Mouse (Mus musculus): ENCODE measurements around the gene 2810021J22Rik. TPM values are rescaled to one million over a fixed set of nuclear protein-coding genes. Genes with fewer than 3 reads are reported as not detected.

The 2810021J22Rik gene
- polyA plus RNA-seq, 1 experiment from 2014 or later: 3.3 TPM

- Histone ChIP-seq H3K27me3 (replicated peaks) (peaks cover 16% of the 10 kb centered on the region), H3K27ac (replicated peaks) (no peak within 1 kb of the TSS), H3K4me1 (peaks cover 14% of the 10 kb centered on the region), H3K4me3 (no peak within 1 kb of the TSS), H3K36me3 (no peaks in the 10 kb centered on the region), H3K9me3 (no peaks in the 10 kb centered on the region), H3K9ac (no peak within 1 kb of the TSS; the same call in 1 of the 2 replicates), H3K4me2 (no peak within 1 kb of the TSS)
- 72% methylated on average over 12 of the region's 12 CpGs for WGBS
- ATAC-seq (ENCODE audit: extremely low read depth, insufficient number of reproducible peaks, low FRiP score, low TSS enrichment): no peak
Measured at GRCm38 (mm10) chr11:58917745-58918366, 50.8 kb downstream of the 2810021J22Rik start, which contains the start of gene Btnl10. TSS of gene Btnl10 (plus strand) at chr11:58917908.

DNA sequence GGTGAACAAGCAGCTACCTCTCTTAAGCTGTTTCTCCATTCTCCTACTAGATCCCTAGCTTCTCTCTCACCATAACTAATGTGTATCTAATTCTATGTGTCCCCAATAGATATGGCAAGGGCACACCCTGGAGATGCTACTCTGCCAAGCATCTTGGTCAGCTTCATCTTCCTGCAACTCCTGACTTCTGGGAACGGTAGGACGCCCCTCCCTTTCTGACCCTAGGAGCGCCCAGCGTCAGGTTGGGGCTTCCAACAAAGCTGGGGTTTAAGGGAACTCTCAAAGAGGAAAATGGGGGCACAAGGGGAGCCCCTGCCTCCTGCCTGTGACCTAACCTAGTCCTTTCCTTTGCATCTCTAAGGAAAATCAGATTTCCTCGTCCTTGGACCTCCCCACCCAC lies 51.7 kb downstream of the 2810021J22Rik start:
- Histone ChIP-seq H3K27me3 (replicated peaks) (peaks cover 16% of the 10 kb centered on the region), H3K4me1 (peaks cover 14% of the 10 kb centered on the region), H3K9ac (no peak overlapping the region), H3K36me3 (no peaks in the 10 kb centered on the region), H3K27ac (replicated peaks) (no peak overlapping the region), H3K4me2 (no peak overlapping the region), H3K9me3 (no peaks in the 10 kb centered on the region), H3K4me3 (no peak overlapping the region)
- WGBS: 70% methylated on average over 5 of the region's 5 CpGs
- ATAC-seq (ENCODE audit: extremely low read depth, insufficient number of reproducible peaks, low FRiP score, low TSS enrichment): no peak

DNA sequence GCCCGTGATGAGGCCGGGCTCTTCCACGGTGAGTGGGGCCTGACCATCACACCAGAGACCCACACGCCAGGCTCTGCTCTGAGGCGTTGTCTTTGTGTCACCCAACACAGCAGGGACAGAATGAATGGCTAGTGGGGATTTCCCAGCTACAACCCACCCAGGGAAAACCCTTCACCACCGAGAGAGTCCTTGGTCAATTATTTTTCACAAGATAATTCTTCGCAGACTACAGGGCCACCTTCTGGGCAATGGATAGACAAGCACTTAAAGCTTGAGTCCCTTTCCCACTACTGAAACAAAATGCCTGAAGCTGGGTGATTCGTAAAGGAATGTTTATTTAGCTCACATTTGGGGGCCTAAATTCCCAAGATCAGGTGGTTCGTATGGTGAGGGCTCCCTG lies 55.4 kb downstream of the 2810021J22Rik start:
- Histone ChIP-seq H3K9me3 (no peaks in the 10 kb centered on the region), H3K36me3 (no peaks in the 10 kb centered on the region), H3K27me3 (replicated peaks) (peaks cover 7% of the 10 kb centered on the region; the same call in 1 of the 2 replicates), H3K4me2 (no peak overlapping the region), H3K9ac (no peak overlapping the region), H3K4me3 (no peak overlapping the region), H3K27ac (replicated peaks) (no peak overlapping the region), H3K4me1 (0 out of 2 replicates have a peak, but pooled peaks cover 3% of the 10 kb centered on the region)
- 78% methylated on average over 9 of the region's 9 CpGs for WGBS
- no peak for ATAC-seq (ENCODE audit: extremely low read depth, insufficient number of reproducible peaks, low FRiP score, low TSS enrichment)

GRCm38 (mm10) chr11:58926651-58927050 lies 59.6 kb downstream of the 2810021J22Rik start:
- Histone ChIP-seq H3K36me3 (peaks cover 9% of the 10 kb centered on the region), H3K9ac (no peak overlapping the region), H3K27ac (replicated peaks) (no peak overlapping the region), H3K9me3 (no peaks in the 10 kb centered on the region), H3K4me2 (no peak overlapping the region), H3K27me3 (replicated peaks) (0 out of 2 replicates have a peak, but pooled peaks cover 2% of the 10 kb centered on the region), H3K4me1 (peaks cover 12% of the 10 kb centered on the region), H3K4me3 (no peak overlapping the region)
- ATAC-seq (ENCODE audit: extremely low read depth, insufficient number of reproducible peaks, low FRiP score, low TSS enrichment): no peak
- 74% methylated on average over 2 of the region's 3 CpGs for WGBS

- Histone ChIP-seq H3K4me3 (no peak overlapping the region), H3K27ac (replicated peaks) (no peak overlapping the region), H3K27me3 (replicated peaks) (0 out of 2 replicates have a peak, but pooled peaks cover 2% of the 10 kb centered on the region), H3K4me1 (peaks cover 12% of the 10 kb centered on the region), H3K4me2 (no peak overlapping the region), H3K36me3 (peaks cover 13% of the 10 kb centered on the region), H3K9ac (no peak overlapping the region), H3K9me3 (no peaks in the 10 kb centered on the region)
- WGBS: 68% methylated on average over 2 of the region's 2 CpGs
- no peak for ATAC-seq (ENCODE audit: extremely low read depth, insufficient number of reproducible peaks, low FRiP score, low TSS enrichment)
Measured at GRCm38 (mm10) chr11:58927053-58927452, 60.0 kb downstream of the 2810021J22Rik start.

- Histone ChIP-seq H3K9ac (peak overlapping the region; percentile 63), H3K36me3 (peaks cover 23% of the 10 kb centered on the region), H3K27me3 (replicated peaks) (0 out of 2 replicates have a peak, but pooled peaks cover 2% of the 10 kb centered on the region), H3K4me2 (peak overlapping the region; percentile 63), H3K4me1 (peaks cover 12% of the 10 kb centered on the region), H3K9me3 (no peaks in the 10 kb centered on the region), H3K4me3 (peak overlapping the region; percentile 40), H3K27ac (replicated peaks) (peak overlapping the region; percentile 61)
- ATAC-seq (ENCODE audit: extremely low read depth, insufficient number of reproducible peaks, low FRiP score, low TSS enrichment): peak; percentile 24; the same call in 1 of the 2 replicates
- WGBS: 15% methylated on average over 20 of the region's 20 CpGs
Measured at GRCm38 (mm10) chr11:58927790-58928651, 61.0 kb downstream of the 2810021J22Rik start.

- Histone ChIP-seq H3K4me2 (no peak overlapping the region), H3K27me3 (replicated peaks) (0 out of 2 replicates have a peak, but pooled peaks cover 2% of the 10 kb centered on the region), H3K4me3 (no peak overlapping the region), H3K36me3 (peaks cover 33% of the 10 kb centered on the region), H3K9ac (no peak overlapping the region), H3K9me3 (no peaks in the 10 kb centered on the region), H3K4me1 (peaks cover 12% of the 10 kb centered on the region), H3K27ac (replicated peaks) (no peak overlapping the region)
- WGBS: 57% methylated on average over 4 of the region's 4 CpGs
- ATAC-seq (ENCODE audit: extremely low read depth, insufficient number of reproducible peaks, low FRiP score, low TSS enrichment): no peak
Measured at GRCm38 (mm10) chr11:58929055-58929454, 62.0 kb downstream of the 2810021J22Rik start.

DNA sequence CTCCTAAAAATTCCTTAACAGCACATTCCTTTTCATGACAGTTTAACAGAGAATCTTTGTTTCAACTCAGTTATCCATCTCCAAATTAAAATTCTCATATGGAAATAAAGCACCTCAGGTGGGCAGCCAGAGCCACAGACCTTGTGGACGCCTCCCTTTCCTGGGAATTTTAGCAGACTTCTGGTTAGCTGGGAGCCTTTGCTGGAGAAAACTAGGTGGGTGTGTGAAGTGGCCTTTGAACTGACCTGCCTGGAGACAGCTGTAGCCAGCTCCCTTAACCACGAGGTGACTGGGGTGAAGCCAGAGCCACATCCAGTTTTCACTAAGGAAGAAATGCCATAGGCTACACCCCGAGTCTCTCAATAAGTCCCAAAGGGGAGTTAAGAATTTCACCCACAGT lies 62.6 kb downstream of the 2810021J22Rik start:
- Histone ChIP-seq H3K4me2 (no peak overlapping the region), H3K27ac (replicated peaks) (no peak overlapping the region), H3K27me3 (replicated peaks) (0 out of 2 replicates have a peak, but pooled peaks cover 2% of the 10 kb centered on the region), H3K9me3 (no peaks in the 10 kb centered on the region), H3K36me3 (peaks cover 39% of the 10 kb centered on the region), H3K4me3 (no peak overlapping the region), H3K9ac (0 out of 2 replicates have a peak overlapping the region, but pooled peaks have one; percentile 1), H3K4me1 (peaks cover 12% of the 10 kb centered on the region)
- ATAC-seq (ENCODE audit: extremely low read depth, insufficient number of reproducible peaks, low FRiP score, low TSS enrichment): no peak
- WGBS: 59% methylated on average over 3 of the region's 3 CpGs

DNA sequence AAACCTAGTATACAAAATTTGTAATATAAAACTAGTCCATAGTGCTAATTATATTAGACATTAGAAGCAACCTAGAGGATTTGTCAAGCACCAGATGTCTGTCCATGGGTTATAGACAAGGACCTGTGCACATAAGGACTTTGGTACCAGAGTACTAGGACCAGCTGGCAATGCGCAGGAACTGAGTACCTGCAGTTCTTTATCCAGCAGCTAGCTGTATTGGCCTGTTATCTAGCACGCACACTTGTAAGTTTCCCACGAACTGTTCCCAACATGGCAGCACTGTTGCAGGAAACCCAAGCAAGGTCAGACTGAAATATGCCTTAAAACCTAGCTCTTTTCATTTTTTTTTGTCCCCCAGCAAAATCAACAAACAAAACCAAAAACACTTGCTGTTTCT lies 63.2 kb downstream of the 2810021J22Rik start:
- WGBS: 72% methylated on average over 3 of the region's 3 CpGs
- peaks cover 12% of the 10 kb centered on the region for H3K4me1 ChIP-seq
- no peak overlapping the region for H3K4me2 ChIP-seq
- no peak overlapping the region for H3K27ac ChIP-seq (replicated peaks)
- no peaks in the 10 kb centered on the region for H3K9me3 ChIP-seq
- H3K36me3 ChIP-seq: peaks cover 44% of the 10 kb centered on the region
- no peak overlapping the region for H3K9ac ChIP-seq
- no peak for ATAC-seq (ENCODE audit: extremely low read depth, insufficient number of reproducible peaks, low FRiP score, low TSS enrichment)
- H3K27me3 ChIP-seq (replicated peaks): 0 out of 2 replicates have a peak, but pooled peaks cover 2% of the 10 kb centered on the region
- no peak overlapping the region for H3K4me3 ChIP-seq

DNA sequence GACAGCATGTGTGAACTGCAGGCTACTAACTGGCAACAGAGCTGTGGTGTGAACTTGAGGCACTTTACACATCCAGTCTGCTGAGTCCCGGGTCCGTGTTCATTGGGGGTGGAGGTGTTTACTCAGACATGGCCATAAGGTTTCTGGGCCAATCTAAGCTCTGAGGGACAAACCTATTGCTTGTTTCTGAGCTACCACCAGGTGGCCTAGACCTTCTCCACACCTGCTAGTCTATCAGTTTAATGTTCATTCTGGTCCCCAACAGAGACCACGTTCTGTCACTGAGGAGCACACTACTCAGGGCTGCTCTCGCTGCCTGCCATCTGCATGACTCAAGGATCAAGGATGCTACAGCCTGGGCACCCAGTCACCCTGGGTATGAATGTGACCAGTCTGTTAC lies 64.6 kb downstream of the 2810021J22Rik start:
- Histone ChIP-seq H3K27ac (replicated peaks) (no peak overlapping the region), H3K9me3 (no peaks in the 10 kb centered on the region), H3K36me3 (peaks cover 56% of the 10 kb centered on the region), H3K4me1 (peaks cover 17% of the 10 kb centered on the region), H3K27me3 (replicated peaks) (no peaks in the 10 kb centered on the region), H3K4me2 (no peak overlapping the region), H3K4me3 (no peak overlapping the region), H3K9ac (no peak overlapping the region)
- no peak for ATAC-seq (ENCODE audit: extremely low read depth, insufficient number of reproducible peaks, low FRiP score, low TSS enrichment)
- WGBS: 77% methylated on average over 4 of the region's 4 CpGs

Measured in heart, embryonic 13.5 days (tissue).